Mouse (Mus musculus) MEL-GATA-1-ER (cell line): ENCODE results near the gene Sult6b1.

ENCODE experiments used
- DNase-seq: peaks from one replicate; pipeline ENCODE4 v3.0.0-alpha.2; 2012; ENCODE audit warnings: low read depth; ENCODE audit errors: extremely low read depth

The Sult6b1 gene

GRCm38 (mm10) chr17:78885286-78886065 is 21.3 kb downstream of the Sult6b1 start:
- no peak for DNase-seq

GRCm38 (mm10) chr17:78883291-78883690 is 23.5 kb downstream of the Sult6b1 start:
- DNase-seq: no peak

- peak; percentile 57 for DNase-seq
These were observed 24.2 kb downstream of the Sult6b1 start, which contains the start of gene Eif2ak2 for GRCm38 (mm10) chr17:78882401-78883112. Gene Eif2ak2 (minus strand): TSS chr17:78882573.

- DNase-seq: peak; percentile 47
These were observed 24.9 kb downstream of the Sult6b1 start for GRCm38 (mm10) chr17:78881878-78882304.

- DNase-seq: no peak
These were observed 32.9 kb downstream of the Sult6b1 start for GRCm38 (mm10) chr17:78873886-78874285.

GRCm38 (mm10) chr17:78856243-78856642 is 50.5 kb downstream of the Sult6b1 start:
- no peak for DNase-seq

- DNase-seq: no peak
These were observed 64.4 kb downstream of the Sult6b1 start for GRCm38 (mm10) chr17:78842271-78842928.

- DNase-seq: peak; percentile 12
These were observed 70.7 kb downstream of the Sult6b1 start for GRCm38 (mm10) chr17:78836056-78836455.

GRCm38 (mm10) chr17:78834856-78835835 is 71.6 kb downstream of the Sult6b1 start, which contains the start of the genes Heatr5b and Gpatch11:
Gene Heatr5b (minus strand): TSS chr17:78835364.
Gene Gpatch11 (plus strand): TSS chr17:78835567.
- DNase-seq: peak; percentile 88
